Mouse (Mus musculus) embryonic fibroblast, embryonic 13.5 days (primary cell): ENCODE measurements around the gene Atg3.

Experiments used
- CTCF ChIP-seq: IDR thresholded peaks from 2 replicates; pipeline ENCODE4 v1.5.1; 2011; ENCODE audit warnings: mild to moderate bottlenecking, control low read depth, low read length, moderate library complexity, borderline replicate concordance; ENCODE audit not compliant: insufficient read depth
- POLR2A ChIP-seq: IDR thresholded peaks from 2 replicates; pipeline ENCODE4 v1.6.1; 2011; ENCODE audit warnings: low read depth, mild to moderate bottlenecking, control low read depth, low read length, moderate library complexity

DNA sequence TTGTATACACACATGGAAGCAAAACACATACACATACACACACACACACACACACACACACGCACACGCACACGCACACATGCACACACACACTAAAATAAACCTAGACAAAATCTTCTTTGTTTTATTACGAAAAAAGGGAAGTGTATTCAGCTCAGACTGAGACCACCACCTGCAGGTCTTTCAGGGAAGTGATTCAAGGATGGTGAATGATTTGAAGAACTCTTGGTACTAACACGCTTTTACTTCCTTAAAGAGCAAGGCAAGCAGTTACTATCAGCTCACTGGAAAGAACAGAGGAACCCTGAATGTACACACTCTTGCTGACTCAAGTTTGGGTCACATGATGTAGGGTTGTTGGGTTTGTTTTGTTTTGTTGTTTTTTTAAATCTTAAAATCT is 16.0 kb upstream of the Atg3 start:
- TF ChIP-seq CTCF = no peak
- TF ChIP-seq POLR2A = no peak
